Mouse (Mus musculus) heart, postnatal 4 days (tissue): ENCODE results near the gene Tapt1. TPM values are rescaled to one million over a fixed set of nuclear protein-coding genes. Genes with fewer than 3 reads are reported as not detected.

Source experiments
- DNase-seq: peaks from one replicate; pipeline ENCODE4 v3.0.0; 2021
- total RNA-seq, 2 experiments: library from RNA; stranded (reverse); gene quantifications; 2 replicates each; pipeline ENCODE4 v1.2.3; 2021

Gene Tapt1
- total RNA-seq, 2 experiments from 2014 or later, result 28.7 to 35.1 TPM

DNA sequence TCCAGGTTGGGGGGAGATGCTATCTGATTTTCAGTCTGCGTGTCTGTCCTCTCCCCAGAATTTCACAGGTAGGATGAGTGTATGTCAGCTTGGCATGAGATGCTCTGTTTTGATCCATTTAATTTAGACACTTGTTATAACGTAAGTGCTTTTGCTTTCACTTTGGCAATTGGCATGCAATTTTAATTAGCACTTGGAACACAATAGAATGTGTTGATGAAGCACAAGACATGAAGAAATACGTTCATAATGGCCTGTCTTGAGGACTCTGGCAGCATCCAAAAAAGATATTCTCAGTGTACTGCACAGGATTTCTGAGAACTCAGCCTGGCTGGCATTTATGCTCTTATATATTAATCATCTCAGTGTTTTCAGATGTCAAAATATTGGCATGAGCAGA, 7.5 kb upstream of the Tapt1 start:
- no peak for DNase-seq

- DNase-seq, result no peak
Observed at GRCm38 (mm10) chr5:44228756-44229155, 2.3 kb upstream of the Tapt1 start.

GRCm38 (mm10) chr5:44228323-44228722, 1.9 kb upstream of the Tapt1 start:
- DNase-seq, result no peak

DNA sequence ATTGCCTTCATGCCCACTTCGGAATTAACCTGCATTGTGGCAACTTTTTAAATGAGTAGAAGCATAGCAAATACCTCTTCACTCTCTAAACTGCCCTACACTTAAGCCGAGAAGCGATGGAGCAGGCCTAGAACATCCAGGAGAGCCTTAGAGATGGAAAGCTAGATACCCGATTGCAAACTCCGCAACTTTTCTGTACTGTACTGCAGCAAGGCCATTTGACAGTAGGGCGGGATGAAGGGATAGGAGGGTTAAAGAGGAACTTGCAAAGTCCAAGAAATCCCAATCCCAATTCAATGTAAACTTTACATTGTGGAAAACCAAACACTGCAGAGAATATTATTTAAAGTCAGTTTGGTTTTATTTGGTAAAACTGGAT, 1.0 kb upstream of the Tapt1 start:
- DNase-seq, result no peak

DNA sequence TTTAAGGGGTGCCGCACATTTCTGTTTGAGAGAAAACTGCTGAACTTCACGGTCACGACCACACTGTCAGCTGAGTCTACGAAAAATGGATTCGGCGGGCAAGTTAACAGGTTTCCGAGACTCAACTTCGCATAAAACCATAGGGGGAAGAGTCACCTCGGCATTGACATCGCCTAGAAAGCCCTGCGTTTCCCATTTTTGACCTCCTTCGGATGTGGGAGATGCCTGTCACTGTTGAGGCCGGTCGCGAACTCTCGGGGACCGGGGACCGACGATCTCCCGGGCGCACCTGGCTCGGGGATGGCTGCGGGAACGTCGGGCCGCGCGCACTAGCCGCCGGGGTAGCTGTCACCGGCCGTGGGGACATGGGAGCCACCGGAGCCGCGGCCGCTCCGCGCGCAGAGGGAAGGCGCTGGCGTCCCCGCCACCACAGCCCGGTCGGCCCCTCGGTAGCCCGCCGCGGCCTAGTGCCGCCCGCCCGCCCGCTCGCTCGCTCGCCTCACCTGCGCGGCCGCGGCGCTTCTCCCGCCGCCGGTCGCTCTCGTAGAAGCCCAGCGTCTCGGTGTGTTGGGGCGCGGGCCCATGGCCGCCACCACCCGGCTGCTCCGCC, 410 bp downstream of the Tapt1 start:
- peak; percentile 40 for DNase-seq

GRCm38 (mm10) chr5:44224916-44225600, 1.4 kb downstream of the Tapt1 start:
- no peak for DNase-seq

DNA sequence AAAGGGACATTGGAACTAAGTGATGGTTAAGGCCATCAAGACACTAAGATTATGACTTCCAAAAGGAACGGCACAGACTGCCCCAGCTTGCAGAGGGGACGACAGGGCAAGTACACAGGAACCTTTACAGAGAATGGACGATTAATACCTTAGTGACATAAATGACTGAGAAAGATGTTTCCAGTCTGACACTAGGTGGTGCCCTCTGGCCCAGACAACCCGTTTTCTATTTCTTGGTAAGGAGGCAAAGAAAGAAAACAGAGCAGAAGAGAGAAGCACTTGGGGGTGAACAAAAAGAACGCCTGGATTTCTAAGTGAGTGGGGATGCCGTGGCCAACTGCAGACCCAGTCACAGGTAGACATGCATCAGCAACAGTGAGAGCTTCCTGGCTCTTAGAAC, 2.2 kb downstream of the Tapt1 start:
- DNase-seq, result peak; percentile 24

- no peak for DNase-seq
Observed at GRCm38 (mm10) chr5:44223341-44223881, 3.0 kb downstream of the Tapt1 start.

DNA sequence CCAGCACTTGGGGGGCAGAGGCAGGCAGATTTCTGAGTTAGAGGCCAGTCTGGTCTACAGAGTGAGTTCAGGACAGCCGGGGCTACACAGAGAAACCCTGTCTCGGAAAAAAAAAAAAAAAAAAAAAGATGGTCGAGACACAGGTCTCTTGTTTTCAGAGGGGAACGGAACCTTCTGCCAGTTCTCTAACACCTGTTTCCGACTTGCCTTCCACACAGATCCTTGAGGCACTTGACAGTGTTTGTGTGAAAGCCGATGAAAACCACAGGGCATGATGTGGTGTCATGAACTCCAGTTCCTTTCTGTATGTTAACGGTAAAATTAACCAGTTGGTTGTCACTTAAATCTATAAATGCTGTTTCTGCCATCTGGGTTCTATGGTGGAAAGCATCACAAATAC, 6.0 kb downstream of the Tapt1 start:
- DNase-seq, result no peak

GRCm38 (mm10) chr5:44219871-44220270, 6.6 kb downstream of the Tapt1 start:
- no peak for DNase-seq

- no peak for DNase-seq
Observed at GRCm38 (mm10) chr5:44218483-44218882, 7.9 kb downstream of the Tapt1 start.

- DNase-seq, result no peak
Observed at GRCm38 (mm10) chr5:44217685-44218041, 8.8 kb downstream of the Tapt1 start.

DNA sequence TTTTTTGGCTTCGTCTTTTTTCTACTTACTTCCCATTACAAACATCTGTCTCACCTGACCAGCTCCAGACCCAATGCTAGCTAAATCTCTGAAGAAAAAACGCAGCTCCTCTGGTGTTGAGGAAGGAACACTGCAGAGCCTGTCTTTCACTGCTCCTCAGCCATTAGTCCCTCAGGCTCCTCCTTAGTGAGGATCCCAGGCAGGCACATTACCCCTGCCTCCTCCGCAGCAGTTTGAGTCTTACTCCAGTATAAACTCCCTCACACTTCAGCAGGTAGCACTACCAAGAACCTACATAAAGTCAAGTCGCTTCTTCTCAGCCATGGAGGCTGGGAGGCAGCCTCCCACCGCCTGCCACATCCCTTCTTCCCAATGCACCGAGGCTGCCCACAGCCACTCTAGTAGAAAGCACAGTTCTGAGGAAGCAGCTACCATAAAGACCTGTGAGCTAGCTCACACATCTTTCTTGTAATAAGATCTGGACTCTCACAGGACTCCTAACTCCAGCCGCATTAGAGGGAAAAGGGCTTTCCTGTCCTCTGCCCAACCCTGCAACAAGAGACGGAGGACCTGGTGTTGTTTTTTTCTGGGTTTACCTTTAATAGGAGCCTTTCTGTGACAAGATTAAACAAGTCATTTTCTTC, 9.3 kb downstream of the Tapt1 start:
- no peak for DNase-seq

DNA sequence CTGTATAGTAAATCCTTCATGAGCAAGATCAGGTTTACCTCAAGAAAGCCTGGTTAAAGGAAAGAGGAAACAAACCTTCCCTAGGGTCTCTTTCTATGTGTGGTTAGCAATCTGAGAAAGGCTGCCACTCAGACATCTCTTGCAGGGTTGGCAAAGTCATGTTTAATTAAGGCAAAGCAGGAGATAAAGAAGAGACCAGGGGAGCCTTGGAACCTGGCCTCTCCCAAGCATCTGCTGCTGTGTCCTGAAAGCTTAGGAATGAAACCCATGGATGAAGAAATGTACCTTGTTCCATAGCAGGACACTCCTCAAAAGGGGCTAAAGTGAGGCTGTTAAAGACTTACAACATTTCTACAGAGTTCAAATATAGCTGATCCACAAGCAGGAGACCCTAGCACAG, 11.3 kb downstream of the Tapt1 start:
- DNase-seq, result no peak

- no peak for DNase-seq
Observed at GRCm38 (mm10) chr5:44214025-44214424, 12.4 kb downstream of the Tapt1 start.

DNA sequence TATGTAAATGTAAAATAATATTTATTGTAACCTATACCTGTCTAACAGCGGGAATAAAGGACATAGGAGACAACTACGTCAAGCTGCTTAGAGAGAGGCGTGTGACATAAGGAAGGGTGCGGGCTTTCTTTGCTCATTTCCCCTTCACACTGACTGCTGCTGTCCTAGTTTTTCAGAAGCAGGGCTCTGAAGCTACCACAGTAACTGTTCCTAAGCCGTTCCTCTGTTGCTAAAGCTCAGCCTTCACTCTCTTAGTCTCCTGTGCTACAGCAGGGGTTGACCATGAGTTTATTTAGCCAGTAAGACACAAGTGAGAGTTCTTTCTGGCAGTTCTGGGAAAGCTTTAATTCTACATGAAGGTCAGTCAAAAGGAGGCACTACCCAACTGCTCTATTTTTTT, 13.0 kb downstream of the Tapt1 start:
- no peak for DNase-seq

DNA sequence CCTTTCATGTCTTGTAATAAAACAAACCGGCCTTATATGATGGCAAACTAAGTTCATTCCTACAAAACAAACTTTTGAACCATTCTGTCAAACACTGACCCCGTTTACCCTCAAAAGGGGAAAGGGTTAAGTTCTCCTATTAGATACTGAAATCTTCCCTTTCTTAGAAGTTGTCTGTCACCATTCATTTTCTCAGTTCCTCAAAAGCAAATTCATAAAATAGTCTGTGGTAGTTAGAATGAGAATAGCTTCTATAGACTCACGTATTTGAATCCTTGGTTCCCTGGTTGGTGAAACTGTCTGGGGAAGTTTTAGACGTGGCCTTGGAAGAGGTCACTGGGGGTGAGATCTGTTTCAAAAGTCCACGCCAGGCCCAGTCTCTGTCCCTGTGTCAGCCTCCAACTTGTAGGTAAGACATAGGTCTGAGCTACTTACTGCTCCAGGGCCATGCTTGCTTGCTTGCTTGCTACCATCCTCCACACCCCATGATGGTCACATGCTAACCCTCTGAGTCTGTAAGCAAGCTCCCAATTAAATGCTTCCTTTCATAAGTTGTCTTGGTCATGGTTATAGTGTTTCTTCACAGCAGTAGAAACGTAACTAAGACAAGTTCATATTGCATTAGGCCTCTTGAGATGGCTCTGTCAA, 14.5 kb downstream of the Tapt1 start:
- no peak for DNase-seq

- no peak for DNase-seq
Observed at GRCm38 (mm10) chr5:44207286-44207685, 19.1 kb downstream of the Tapt1 start.

GRCm38 (mm10) chr5:44206651-44207050, 19.8 kb downstream of the Tapt1 start:
- DNase-seq, result no peak

- DNase-seq, result no peak
Observed at GRCm38 (mm10) chr5:44203410-44203809, 23.0 kb downstream of the Tapt1 start.

DNA sequence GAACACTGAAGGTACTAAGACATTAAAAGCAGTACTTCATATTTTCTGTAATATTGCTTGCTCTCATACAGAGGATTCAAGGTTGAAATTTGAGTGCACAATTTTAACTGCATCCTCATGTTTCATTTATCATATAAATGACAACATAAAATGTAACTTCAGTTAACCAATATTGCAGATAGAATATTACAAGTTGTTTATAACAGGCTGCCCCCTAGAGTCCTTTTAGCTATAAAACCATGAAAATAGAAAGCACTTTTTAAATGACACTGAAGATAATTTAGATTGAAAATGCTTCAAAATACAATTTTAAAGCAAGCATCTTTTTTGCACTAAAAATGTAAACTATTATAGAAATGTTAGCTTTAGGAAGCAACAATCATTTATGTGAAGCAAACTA, 24.8 kb downstream of the Tapt1 start:
- DNase-seq, result no peak

- no peak for DNase-seq
Observed at GRCm38 (mm10) chr5:44199109-44199508, 27.3 kb downstream of the Tapt1 start.

DNA sequence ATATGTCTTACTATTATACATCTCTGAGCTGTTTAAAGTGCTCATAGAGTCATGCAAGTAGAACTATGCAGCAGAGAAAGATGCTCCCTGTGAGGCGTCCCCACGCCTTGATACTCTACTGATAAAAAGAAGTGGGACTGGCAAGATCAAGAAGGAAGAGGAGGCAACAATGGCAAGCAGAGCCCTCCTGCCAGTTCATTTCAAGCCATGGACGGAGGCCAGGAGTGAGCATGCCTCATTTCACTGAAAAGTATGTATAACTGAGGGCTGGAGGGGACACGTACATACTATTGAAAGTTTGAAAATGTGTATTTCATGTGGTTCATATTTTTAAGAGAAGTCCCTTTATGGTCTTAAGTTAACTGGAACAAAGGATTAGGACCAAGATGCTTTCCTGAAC, 28.0 kb downstream of the Tapt1 start:
- no peak for DNase-seq
